10 mouse cellular contexts compared by ENCODE assay signal in the genomic region with DNA sequence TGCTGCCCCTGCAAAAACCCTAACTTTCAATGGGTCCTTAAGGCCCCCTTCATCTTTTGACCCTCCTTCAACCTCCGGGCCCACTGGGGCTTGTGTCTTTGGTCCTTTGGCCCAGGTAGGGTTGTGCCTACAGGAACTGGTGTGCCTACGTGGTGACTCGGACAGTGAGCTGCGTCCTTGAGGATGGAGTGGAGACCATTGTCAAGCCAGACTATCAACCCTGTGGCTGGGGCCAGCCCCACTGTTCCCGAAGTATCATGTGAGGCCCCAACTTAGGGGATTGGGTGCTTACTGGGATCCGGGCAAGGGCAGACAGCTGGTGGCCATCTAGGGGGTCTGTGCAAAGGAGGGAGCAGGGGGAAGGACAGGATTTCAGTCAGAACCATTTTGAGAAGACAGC. TPM values are rescaled to one million over a fixed set of nuclear protein-coding genes. Genes with fewer than 3 reads are reported as not detected.
DNase-seq lines count a peak whose midpoint lies in the region; ATAC-seq and TF ChIP-seq lines count a peak whose summit lies in the region.
"Had no signal": no experiment of that assay in that cellular context is flagged by ENCODE, and none has a peak within 500 bp of the region (broad histone marks: within the 10 kb centered on the region; RNA-seq: fewer than 3 reads in every experiment).

No protein-coding gene starts in this region.

- intact Hi-C loops in heart, adult 2 months (cut with DNase I) = loop anchor here (5.0 kb wide), 1 partner anchor 103 kb away; the partner anchor contains the start of gene Mapre3

- H3K4me2 ChIP-seq in stomach, embryonic 14.5 days (replicated peaks; ENCODE audit: low read depth, low read length) = peak overlapping the region; percentile 89

- H3K4me1 ChIP-seq in heart, adult 2 months (ENCODE audit: control insufficient read depth, insufficient read depth, low read length) = peaks cover 25% of the 10 kb centered on the region
- H3K4me1 ChIP-seq in thymus, adult 2 months (replicated peaks; ENCODE audit: control insufficient read depth, insufficient read depth, low read length) = peaks cover 36% of the 10 kb centered on the region
- peaks cover 93% of the 10 kb centered on the region for H3K4me1 ChIP-seq in limb, embryonic 10.5 days
- peaks cover 38% of the 10 kb centered on the region for H3K4me1 ChIP-seq in stomach, embryonic 14.5 days (ENCODE audit: control insufficient read depth, insufficient read depth, low read length)

- no peak for TF ChIP-seq POLR2A in heart, adult 2 months (IDR thresholded peaks at IDR 0.05; ENCODE audit: insufficient read depth, low read depth, low read length)
- no peak for TF ChIP-seq POLR2A in thymus, adult 2 months (IDR thresholded peaks at IDR 0.05; ENCODE audit: control insufficient read depth, extremely low read depth, insufficient read depth, low read length, poor library complexity)

- no peaks in the 10 kb centered on the region for H3K27me3 ChIP-seq in heart, adult 2 months (ENCODE audit: control insufficient read depth, insufficient read depth, low read length)
- H3K27me3 ChIP-seq in thymus, adult 2 months (ENCODE audit: control insufficient read depth, insufficient read depth, low read length) = no peaks in the 10 kb centered on the region
- H3K27me3 ChIP-seq in limb, embryonic 10.5 days (ENCODE audit: low read depth, poor library complexity, severe bottlenecking) = no peaks in the 10 kb centered on the region
- no peaks in the 10 kb centered on the region for H3K27me3 ChIP-seq in stomach, embryonic 14.5 days (ENCODE audit: control insufficient read depth, insufficient read depth, low read length)

- ATAC-seq in stomach, embryonic 14.5 days (ENCODE audit: insufficient number of reproducible peaks, insufficient read depth, low FRiP score, low read depth) = no peak

- H3K36me3 ChIP-seq in heart, adult 2 months (ENCODE audit: control insufficient read depth, insufficient read depth, low read length) = no peaks in the 10 kb centered on the region
- no peaks in the 10 kb centered on the region for H3K36me3 ChIP-seq in thymus, adult 2 months (ENCODE audit: control insufficient read depth, insufficient read depth, low read length)
- H3K36me3 ChIP-seq in limb, embryonic 10.5 days = peaks cover 47% of the 10 kb centered on the region
- peaks cover 26% of the 10 kb centered on the region for H3K36me3 ChIP-seq in stomach, embryonic 14.5 days (ENCODE audit: control insufficient read depth, insufficient read depth, low read length)

- no peaks in the 10 kb centered on the region for H3K79me2 ChIP-seq in heart, adult 2 months (replicated peaks; ENCODE audit: control insufficient read depth, insufficient read depth, low read length)

- H3K9me3 ChIP-seq in limb, embryonic 10.5 days (replicated peaks) = no peaks in the 10 kb centered on the region
- H3K9me3 ChIP-seq in stomach, embryonic 14.5 days (ENCODE audit: control insufficient read depth, low read depth, low read length) = no peaks in the 10 kb centered on the region

- peak in 1 of 2 experiments; percentile 23 for DNase-seq in heart, adult 2 months
- DNase-seq in heart, adult 8-10 months (ENCODE audit: low spot score) = no peak
- peak; percentile 35 for DNase-seq in thymus, adult 2 months
- no peak for DNase-seq in thymus, postnatal 10 days (ENCODE audit: low spot score in 2 of 2)
- DNase-seq in limb, embryonic 10.5 days (ENCODE audit: low spot score) = no peak
- DNase-seq in layer of hippocampus, postnatal 10 days (ENCODE audit: low spot score in 2 of 2) = no peak
- DNase-seq in cerebellum, adult 18-20 months = no peak
- DNase-seq: adrenal gland, postnatal 14 days had no signal

- H3K27ac ChIP-seq in heart, adult 2 months = peak overlapping the region; percentile 89
- H3K27ac ChIP-seq in thymus, adult 2 months (ENCODE audit: control insufficient read depth, insufficient read depth, low read length) = peak overlapping the region; percentile 66
- peak overlapping the region; percentile 97 for H3K27ac ChIP-seq in limb, embryonic 10.5 days
- peak overlapping the region; percentile 96 for H3K27ac ChIP-seq in stomach, embryonic 14.5 days (ENCODE audit: low read length)

- peak overlapping the region; percentile 70 for H3K9ac ChIP-seq in heart, adult 2 months (ENCODE audit: low read depth, low read length)
- peak overlapping the region; percentile 77 for H3K9ac ChIP-seq in stomach, embryonic 14.5 days (replicated peaks; ENCODE audit: low read depth, low read length)

- H3K4me3 ChIP-seq in heart, adult 2 months = peak overlapping the region; percentile 54
- H3K4me3 ChIP-seq in thymus, adult 2 months (ENCODE audit: control insufficient read depth, insufficient read depth, low read length) = peak overlapping the region; percentile 32
- H3K4me3 ChIP-seq in limb, embryonic 10.5 days = peak overlapping the region; percentile 63
- H3K4me3 ChIP-seq in stomach, embryonic 14.5 days (ENCODE audit: low read depth, low read length) = peak overlapping the region; percentile 43

- 30% methylated on average over 6 of the region's 6 CpGs for WGBS in heart, adult 2 months
- 33% methylated on average over 6 of the region's 6 CpGs for WGBS in thymus, adult 2 months
- WGBS in limb, embryonic 10.5 days = 70% methylated on average over 6 of the region's 6 CpGs
- WGBS in stomach, embryonic 14.5 days = 43% methylated on average over 6 of the region's 6 CpGs

- TF ChIP-seq EP300 in heart, adult 2 months (IDR thresholded peaks at IDR 0.05; ENCODE audit: insufficient read depth, low read depth, low read length) = no peak

- TF ChIP-seq CTCF in heart, adult 2 months (IDR thresholded peaks at IDR 0.05) = no peak
- TF ChIP-seq CTCF in thymus, adult 2 months (IDR thresholded peaks at IDR 0.05; ENCODE audit: borderline replicate concordance, control insufficient read depth, extremely low read depth, insufficient read depth, low read length, poor library complexity) = no peak

RNA-seq across cellular contexts. Expression of gene Emilin1, which starts 1.6 kb away (rescaled TPM):
- total RNA-seq in heart, adult 2 months (2021) = 10 to 100 TPM; 21.2 to 21.3 TPM
- polyA plus RNA-seq in heart, adult 2 months (2012; rRNA removed) = 30.6 and 31.3 TPM in 2 replicates
- 10 to 100 TPM; 13.9 to 16.6 (median 16.0) TPM for total RNA-seq in heart, adult 8-10 months (2022)
- polyA plus RNA-seq in thymus, adult 2 months (2012; rRNA removed) = 44.6 and 57.5 TPM in 2 replicates
- polyA plus RNA-seq in limb, embryonic 10.5 days (2016; fragmentation: Nextera tagmentation; extraction: Ambion mirVana) = 202 and 241 TPM in 2 replicates
- 208 and 230 TPM in 2 replicates for polyA plus RNA-seq in stomach, embryonic 14.5 days (2014; fragmentation: Nextera tagmentation; extraction: Ambion mirVana)
- 1 to 10 TPM; 5.7 to 6.5 TPM for total RNA-seq in layer of hippocampus, postnatal 10 days (2021)

RNA-seq across cellular contexts. Expression of gene Khk, which starts 6.4 kb away (rescaled TPM):
- 10 to 100 TPM; 22.6 to 29.6 TPM for total RNA-seq in heart, adult 2 months (2021)
- 31.8 and 40.9 TPM in 2 replicates for polyA plus RNA-seq in heart, adult 2 months (2012; rRNA removed)
- 10 to 100 TPM; 23.8 to 31.8 (median 26.6) TPM for total RNA-seq in heart, adult 8-10 months (2022)
- 28.3 and 32.0 TPM in 2 replicates for polyA plus RNA-seq in thymus, adult 2 months (2012; rRNA removed)
- polyA plus RNA-seq in limb, embryonic 10.5 days (2016; fragmentation: Nextera tagmentation; extraction: Ambion mirVana) = 7.1 and 7.8 TPM in 2 replicates
- polyA plus RNA-seq in stomach, embryonic 14.5 days (2014; fragmentation: Nextera tagmentation; extraction: Ambion mirVana) = 19.2 and 24.2 TPM in 2 replicates
- total RNA-seq in layer of hippocampus, postnatal 10 days (2021) = 10 to 100 TPM in 1 of 2 experiments, 1 to 10 TPM in 1; 8.0 to 12.7 TPM

RNA-seq across cellular contexts. Expression of gene Ost4, which starts 7.3 kb away (rescaled TPM):
- 100 to 1,000 TPM; 160 to 161 TPM for total RNA-seq in heart, adult 2 months (2021)
- polyA plus RNA-seq in heart, adult 2 months (2012; rRNA removed) = 191 and 208 TPM in 2 replicates
- total RNA-seq in heart, adult 8-10 months (2022) = 100 to 1,000 TPM; 140 to 164 (median 156) TPM
- 192 and 239 TPM in 2 replicates for polyA plus RNA-seq in thymus, adult 2 months (2012; rRNA removed)
- polyA plus RNA-seq in limb, embryonic 10.5 days (2016; fragmentation: Nextera tagmentation; extraction: Ambion mirVana) = 403 and 414 TPM in 2 replicates
- 476 and 515 TPM in 2 replicates for polyA plus RNA-seq in stomach, embryonic 14.5 days (2014; fragmentation: Nextera tagmentation; extraction: Ambion mirVana)
- 10 to 100 TPM; 91.7 to 98.2 TPM for total RNA-seq in layer of hippocampus, postnatal 10 days (2021)

RNA-seq across cellular contexts. Expression of gene Agbl5, which starts 26.4 kb away (rescaled TPM):
- total RNA-seq in heart, adult 2 months (2021) = 1 to 10 TPM; 4.3 to 4.8 TPM
- 7.8 and 8.7 TPM in 2 replicates for polyA plus RNA-seq in heart, adult 2 months (2012; rRNA removed)
- total RNA-seq in heart, adult 8-10 months (2022) = 1 to 10 TPM; 4.9 to 6.3 (median 5.6) TPM
- 40.7 and 53.0 TPM in 2 replicates for polyA plus RNA-seq in thymus, adult 2 months (2012; rRNA removed)
- polyA plus RNA-seq in limb, embryonic 10.5 days (2016; fragmentation: Nextera tagmentation; extraction: Ambion mirVana) = 20.4 and 29.9 TPM in 2 replicates
- 27.5 and 34.0 TPM in 2 replicates for polyA plus RNA-seq in stomach, embryonic 14.5 days (2014; fragmentation: Nextera tagmentation; extraction: Ambion mirVana)
- total RNA-seq in layer of hippocampus, postnatal 10 days (2021) = 10 to 100 TPM; 23.0 to 25.6 TPM

RNA-seq across cellular contexts. Expression of gene Cgref1, which starts 30.5 kb away (rescaled TPM):
- total RNA-seq in heart, adult 2 months (2021) = under 1 TPM; 0.30 to 0.73 TPM
- 1.2 and 2.0 TPM in 2 replicates for polyA plus RNA-seq in heart, adult 2 months (2012; rRNA removed)
- total RNA-seq in heart, adult 8-10 months (2022) = under 1 TPM; 0.37 to 0.97 (median 0.60) TPM
- polyA plus RNA-seq in thymus, adult 2 months (2012; rRNA removed) = 0.31 and 0.70 TPM in 2 replicates
- 1.0 and 2.5 TPM in 2 replicates for polyA plus RNA-seq in limb, embryonic 10.5 days (2016; fragmentation: Nextera tagmentation; extraction: Ambion mirVana)
- 5.7 and 6.4 TPM in 2 replicates for polyA plus RNA-seq in stomach, embryonic 14.5 days (2014; fragmentation: Nextera tagmentation; extraction: Ambion mirVana)
- 10 to 100 TPM; 39.6 to 43.0 TPM for total RNA-seq in layer of hippocampus, postnatal 10 days (2021)
- total RNA-seq: CH12.LX had no signal
